Mouse (Mus musculus): ENCODE results near the gene Sfi1. TPM values are rescaled to one million over a fixed set of nuclear protein-coding genes. Genes with fewer than 3 reads are reported as not detected.
"Not testable (repeated sequence)": the region's sequence is repeated elsewhere in the genome, so short reads cannot be mapped to it uniquely, and the experiment has no call there.

Sfi1 gene
- total RNA-seq, 2 experiments from 2014 or later: 66.4 to 85.4 TPM

DNA sequence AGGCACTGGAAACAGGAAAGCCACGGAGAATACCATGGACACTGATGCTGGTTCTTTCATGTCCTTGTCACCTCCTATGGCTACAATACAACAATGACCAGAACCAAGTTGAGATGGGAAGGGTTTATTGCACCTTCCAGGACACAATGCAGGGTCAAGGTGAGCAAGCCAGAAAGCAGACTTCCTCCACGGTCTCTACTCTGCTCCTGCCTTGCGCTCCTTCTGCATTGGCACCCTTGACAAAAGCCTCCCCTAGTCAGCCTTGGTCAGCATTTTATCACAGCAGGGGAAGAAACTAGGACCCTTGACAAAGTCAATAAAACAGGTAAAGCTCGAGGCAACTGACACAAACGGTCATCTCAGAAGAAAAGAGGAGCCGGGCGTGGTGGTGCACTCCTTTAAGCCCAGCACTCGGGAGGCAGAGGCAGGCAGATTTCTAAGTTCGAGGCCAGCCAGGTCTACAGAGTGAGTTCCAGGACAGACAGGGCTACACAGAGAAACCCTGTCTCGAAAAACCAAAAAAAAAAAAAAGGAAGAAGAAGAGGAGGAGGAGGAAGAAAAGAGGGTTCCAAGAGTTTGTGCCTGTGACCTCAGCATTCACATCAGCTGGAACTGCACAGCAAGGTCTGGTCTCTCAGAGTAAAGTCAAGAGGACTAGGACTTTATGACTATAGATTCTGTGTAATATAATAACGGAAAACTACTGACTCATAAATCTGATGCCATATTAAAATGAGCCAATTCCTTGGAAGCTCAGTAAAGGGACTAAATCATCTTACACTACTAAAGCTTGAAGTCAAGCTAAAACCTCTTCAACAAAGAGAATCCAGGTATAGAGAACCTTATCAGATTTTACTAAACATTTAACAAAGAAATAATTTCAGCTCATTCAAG is 19.6 kb downstream of the Sfi1 start:
- DNase-seq: peak; percentile 63 to 66

DNA sequence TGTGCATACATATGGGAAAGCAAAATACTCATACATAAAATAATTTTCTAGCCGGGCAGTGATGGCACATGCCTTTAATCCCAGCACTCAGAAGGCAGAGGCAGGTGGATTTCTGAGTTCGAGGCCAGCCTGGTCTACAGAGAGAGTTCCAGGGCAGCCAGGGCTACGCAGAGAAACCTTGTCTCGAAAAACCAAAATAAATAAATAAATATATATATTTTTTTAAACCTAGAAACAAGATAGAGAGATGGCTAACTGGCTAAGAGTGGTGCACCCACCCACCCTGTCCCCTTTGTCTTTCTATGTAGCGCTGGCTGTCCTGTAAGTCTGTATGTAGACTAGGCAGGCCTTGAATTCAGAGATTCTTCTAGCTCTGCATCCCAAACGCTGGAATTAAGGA is 20.7 kb downstream of the Sfi1 start:
- not testable (repeated sequence) for DNase-seq

DNA sequence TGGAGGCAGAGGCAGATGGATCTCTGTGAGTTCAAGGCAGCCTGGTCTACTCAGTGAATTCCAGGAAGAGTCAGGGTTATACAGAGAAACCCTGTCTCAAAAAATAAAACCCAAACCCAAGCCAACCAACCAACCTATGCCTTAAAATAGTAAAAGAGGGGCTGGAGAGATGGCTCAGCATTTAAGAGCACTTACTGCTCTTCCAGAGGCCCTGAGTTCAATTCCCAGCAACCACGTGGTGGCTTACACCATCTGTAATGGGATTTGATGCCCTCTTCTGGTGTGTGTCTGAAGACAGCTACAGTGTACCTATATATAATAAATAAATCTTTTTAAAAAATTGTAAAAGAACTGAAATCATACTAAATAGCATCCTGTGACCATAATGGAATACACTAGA is 21.3 kb downstream of the Sfi1 start:
- DNase-seq: peak; percentile 35 to 56

DNA sequence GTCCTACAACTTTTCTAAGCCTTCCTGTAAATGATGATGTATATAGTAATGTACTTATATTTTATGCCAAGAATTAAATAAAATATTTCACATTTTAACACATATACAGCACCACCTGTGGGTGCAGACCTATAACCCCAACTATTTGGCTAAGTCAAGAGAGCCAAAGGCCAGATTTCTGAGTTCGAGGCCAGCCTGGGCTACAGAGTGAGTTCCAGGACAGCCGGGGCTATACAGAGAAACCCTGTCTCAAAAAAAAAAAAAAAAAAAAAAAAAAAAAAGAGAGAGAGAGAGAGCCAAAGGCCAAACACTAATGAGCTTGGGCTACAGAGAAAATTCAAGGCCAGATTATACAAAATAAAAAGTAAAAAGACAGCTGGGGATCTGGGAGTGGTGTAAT is 24.2 kb downstream of the Sfi1 start:
- not testable (repeated sequence) for DNase-seq

GRCm38 (mm10) chr11:3167571-3168001 is 25.7 kb downstream of the Sfi1 start:
- DNase-seq: peak in 1 of 2 experiments; percentile 48

DNA sequence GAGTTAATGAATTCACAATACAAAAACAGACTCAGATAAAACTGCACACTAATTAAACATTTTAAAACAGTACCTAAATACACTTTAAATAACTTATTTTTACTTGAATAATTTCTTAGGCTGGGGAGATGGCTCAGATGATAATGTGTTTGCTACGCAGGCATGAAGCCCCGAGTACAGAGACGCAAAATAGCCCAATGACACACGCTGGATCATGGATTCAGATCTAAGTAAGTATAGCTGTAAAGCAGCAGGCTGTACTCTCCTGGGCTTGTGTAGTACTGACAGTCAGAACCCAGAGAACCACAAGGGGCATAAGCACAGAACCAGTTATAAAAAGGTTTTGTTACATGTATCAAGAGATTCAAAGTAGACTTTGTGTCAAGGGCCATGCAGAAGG is 26.1 kb downstream of the Sfi1 start:
- not testable (repeated sequence) for DNase-seq

DNA sequence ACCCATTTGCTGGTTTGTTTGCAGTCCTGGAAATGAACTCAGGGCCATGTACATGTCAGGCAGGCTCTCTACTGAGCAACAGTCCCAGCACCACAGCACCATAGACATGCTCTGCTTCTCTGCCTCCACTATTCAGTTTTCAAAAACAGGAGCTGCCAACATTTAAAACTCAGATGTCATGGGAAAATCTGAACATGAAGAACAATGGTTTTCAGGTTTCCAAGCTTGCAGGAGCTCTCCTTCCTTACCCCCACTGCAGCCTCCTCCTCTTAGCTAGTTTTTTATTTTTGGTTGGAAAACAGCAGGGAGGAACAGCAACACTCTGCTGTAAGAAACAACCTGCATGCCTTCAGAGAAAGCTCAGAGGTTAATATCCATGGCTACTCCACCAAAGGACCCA is 26.9 kb downstream of the Sfi1 start:
- not testable (repeated sequence) for DNase-seq

DNA sequence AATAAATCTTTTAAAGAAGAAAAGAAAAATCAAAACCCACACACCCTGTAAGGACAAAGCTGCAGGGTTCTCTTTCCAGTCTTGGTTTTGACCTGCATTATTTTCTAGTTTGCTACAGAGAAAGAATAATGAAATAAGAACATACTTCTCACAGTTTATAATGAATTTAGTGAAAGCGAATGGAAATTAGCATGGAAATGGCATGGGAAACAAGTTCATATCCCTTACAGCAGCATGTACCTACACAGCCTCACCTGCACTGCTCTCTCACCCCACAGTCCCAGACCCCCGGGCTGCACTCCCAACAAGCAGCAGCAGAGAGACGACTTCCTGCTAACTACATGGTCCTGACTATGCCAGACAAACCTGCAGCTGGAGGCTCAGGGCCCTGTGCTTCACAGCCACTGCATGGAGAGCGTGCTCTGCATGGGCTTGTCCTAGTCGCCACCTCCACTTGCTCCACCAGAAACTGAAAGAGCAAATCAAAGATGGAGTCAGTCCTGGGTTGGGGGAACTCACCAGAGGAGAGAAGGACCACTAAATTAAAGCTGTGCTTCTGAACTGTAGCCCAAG is 28.0 kb downstream of the Sfi1 start:
- DNase-seq: not testable (repeated sequence)

DNA sequence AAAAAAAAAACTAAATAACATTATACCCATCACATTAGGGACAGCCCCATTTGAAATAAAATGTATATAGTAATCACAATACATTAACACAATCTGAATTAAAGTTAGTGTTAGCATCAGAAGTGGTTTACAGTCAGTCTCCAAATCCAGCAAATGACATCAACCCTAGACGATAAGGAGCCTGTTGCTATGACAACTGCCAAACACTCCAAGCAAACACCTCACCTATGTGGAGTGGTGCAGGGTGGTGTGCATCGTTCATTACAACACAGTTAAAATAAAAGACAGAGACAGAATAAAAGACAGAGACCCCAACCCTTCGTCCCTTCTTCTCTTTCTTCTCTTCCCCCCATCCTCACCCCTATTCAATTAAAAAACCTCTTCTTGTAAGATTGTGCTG is 29.6 kb downstream of the Sfi1 start:
- not testable (repeated sequence) for DNase-seq

- DNase-seq: not testable (repeated sequence)
Measured at GRCm38 (mm10) chr11:3163122-3163521, 30.1 kb downstream of the Sfi1 start.

DNA sequence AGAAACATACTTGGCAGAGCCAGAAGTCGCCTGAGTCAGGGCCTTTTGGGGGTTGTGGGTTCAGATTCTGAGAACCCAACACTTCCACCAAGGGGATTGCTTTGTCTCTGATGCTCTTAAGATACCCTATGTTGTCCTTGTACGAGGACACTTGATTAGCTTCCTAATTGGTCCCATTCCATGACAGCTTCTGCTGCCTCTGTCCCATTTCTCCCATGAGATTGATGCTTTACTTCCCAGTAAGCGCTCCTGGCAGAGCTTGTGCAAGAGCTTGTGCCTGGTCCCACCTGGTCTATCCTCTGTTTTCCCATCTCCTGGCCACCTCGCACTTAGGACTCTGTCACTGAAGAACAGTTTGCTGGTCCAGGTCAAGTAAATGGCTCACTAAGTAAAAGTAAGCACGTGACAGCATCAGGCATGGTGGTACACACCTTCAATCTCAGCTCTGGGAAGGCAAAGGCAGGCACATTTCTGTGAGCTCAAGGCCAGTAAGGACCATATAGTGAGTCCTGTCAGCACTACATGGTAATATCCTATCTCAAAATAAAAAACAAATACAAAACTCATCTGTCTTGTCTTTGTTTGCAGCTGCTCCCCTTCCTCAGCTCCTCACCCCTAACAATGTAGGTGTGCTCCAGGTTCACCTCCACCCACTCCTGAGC is 30.9 kb downstream of the Sfi1 start:
- peak; percentile 54 to 71 for DNase-seq

DNA sequence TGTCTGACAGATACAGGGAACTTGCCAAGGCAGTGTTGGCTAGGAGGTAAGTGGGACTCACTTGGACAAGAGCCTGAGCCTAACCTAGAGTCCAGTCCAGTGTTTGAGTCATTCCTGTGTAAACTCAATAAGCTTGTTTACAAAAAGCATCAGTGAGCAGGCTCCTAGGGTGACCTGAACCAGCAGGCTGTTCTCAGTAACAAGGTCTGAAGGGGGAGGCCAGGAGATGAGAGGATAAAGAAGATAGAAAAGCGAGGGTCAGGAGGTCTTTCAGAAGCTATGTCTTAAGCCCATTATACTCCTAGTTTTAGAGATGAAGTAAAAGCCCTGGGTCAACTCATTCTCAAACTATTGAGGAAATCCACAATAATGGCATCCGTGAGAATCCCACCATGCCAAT is 31.9 kb downstream of the Sfi1 start:
- DNase-seq: peak in 1 of 2 experiments; percentile 55

DNA sequence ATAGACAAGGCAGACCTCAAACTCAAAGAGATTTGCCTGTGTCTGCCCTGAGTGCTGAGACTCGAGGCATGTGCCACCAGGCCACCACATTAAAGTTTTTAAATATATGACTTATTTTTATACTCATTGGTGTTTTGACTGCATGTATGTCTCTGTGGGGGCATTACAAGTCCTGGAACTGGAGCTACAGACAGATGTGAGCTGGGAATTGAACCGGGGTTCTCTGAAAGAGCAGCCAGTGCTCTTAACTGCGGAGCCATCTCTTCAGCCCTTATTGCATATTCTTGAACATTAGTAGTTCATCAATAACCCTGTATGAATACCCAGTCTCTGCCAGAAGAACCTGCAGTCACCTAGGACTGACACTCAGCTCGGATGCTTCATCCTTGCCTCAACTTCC is 34.5 kb downstream of the Sfi1 start:
- DNase-seq: not testable (repeated sequence)

- not testable (repeated sequence) for DNase-seq
Measured at GRCm38 (mm10) chr11:3157996-3158395, 35.3 kb downstream of the Sfi1 start.

DNA sequence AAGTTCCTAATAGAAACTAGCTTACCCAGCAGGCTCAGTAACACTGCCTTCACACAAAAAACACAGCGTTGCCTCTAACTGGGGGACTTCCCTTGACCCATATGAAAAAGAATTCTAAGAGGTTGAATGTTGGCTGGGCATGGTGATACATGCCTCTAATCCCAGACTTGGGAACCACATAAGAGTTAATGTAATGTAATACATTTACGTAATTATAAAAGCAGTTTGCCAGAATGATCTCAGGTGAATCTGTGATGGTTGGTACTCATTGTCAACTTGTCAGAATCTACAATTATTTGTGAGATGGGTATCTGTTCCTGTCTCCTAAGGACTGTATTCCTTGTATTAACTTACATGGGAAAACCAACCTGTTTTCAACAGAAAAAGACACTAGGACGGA is 36.3 kb downstream of the Sfi1 start:
- not testable (repeated sequence) for DNase-seq

- DNase-seq: peak in 1 of 2 experiments; percentile 46
Measured at GRCm38 (mm10) chr11:3153666-3154397, 39.4 kb downstream of the Sfi1 start.

- DNase-seq: not testable (repeated sequence)
Measured at GRCm38 (mm10) chr11:3151358-3151757, 41.9 kb downstream of the Sfi1 start.

DNA sequence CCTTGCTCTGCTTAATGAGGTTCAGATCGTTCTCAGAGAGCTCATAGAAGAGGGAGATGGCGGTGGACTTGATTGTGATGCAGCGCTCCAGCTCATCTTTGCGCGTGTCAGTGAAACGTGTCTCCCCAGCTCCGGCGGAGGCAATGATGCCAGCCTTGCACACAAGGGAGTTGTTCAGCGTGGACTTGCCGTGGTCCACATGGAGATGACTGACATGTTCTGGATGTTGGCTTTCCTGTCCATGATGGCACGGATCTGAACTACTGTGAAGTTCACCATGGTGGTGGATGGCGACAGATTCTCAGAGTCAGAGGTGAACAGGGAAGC is 42.6 kb downstream of the Sfi1 start:
- not testable (repeated sequence) for DNase-seq

- DNase-seq: not testable (repeated sequence)
Measured at GRCm38 (mm10) chr11:3150003-3150676, 43.1 kb downstream of the Sfi1 start.

GRCm38 (mm10) chr11:3149471-3149870 is 43.8 kb downstream of the Sfi1 start:
- not testable (repeated sequence) for DNase-seq

DNA sequence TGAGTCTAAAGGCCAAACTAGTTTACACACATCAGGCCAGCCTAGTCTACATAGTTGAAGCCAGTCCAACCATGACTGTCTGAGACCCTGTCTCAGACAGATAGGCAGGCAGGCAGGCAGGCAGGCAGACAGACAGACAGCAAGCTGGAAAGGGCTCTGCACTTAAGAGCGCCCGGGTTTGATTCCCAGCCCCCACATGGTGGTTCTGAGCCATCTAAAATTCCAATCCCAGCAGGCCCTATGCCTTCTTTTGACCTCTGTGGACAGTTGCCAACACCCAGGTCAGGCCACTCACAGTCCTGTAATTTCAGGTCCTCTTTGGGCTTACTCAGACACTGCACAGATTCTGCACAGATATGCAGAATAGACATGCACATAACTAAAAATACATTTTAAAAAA is 46.5 kb downstream of the Sfi1 start:
- DNase-seq: not testable (repeated sequence)

All from layer of hippocampus, postnatal 36 days (tissue).